Mouse (Mus musculus) c-Kit-positive CD71-positive TER-119-positive erythroid progenitor cells, embryonic 14.5 days (primary cell): ENCODE results near the gene Pdxdc1.
"Not testable (repeated sequence)": the region's sequence is repeated elsewhere in the genome, so short reads cannot be mapped to it uniquely, and the experiment has no call there.

Experiments
- DNase-seq: peaks from one replicate; pipeline ENCODE4 v3.0.0-alpha.2; 2013; ENCODE audit warnings: low spot score

The Pdxdc1 gene

DNA sequence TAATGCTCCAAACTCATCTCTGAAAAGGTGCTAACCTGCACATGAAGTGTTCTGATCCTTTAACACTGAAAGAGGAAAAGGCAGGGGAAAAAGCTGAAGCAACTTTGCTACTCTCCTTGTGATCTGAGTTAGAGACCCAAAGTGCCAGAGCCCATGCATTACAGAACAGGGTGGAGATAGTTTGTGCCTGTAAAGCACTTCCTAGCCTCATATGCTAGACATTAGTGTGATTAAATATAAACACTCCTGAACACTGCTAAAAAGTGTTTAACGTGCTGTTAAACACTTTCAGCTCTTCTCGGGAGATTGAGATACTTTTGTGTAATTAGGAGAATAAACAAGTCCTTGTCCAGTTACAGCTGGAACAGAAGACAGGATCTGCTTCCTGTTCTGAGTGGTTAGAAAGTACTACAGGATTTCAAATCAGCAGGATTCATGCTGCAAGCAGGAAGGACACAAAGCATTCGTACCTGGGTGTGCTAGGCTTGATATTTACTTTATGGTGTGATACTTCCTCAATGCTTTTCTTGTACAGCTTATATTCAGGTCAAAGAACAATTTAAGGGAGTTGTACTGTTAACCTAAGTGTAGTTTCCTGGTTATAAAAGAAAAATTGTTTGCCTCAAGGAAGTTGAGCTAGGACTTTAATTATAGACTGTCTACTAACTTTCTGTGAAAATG is 19.7 kb downstream of the Pdxdc1 start:
- no peak for DNase-seq

DNA sequence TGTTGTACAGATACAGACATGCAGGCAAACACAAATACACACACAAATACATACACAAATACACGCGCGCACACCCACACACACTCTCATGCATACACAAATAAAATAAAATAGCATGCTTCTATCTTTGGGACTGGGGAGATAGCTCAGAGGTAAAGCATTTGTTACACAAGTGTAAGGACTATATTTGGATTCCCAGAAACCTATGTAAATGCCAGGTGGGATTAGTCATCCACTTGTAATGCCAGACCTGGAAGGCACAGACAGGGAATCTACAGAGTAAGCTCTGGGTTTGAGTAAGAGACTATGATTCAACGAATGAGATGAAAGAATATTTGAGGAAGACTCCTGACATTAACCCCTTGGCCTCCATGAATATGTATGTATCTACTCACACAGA is 27.4 kb downstream of the Pdxdc1 start:
- DNase-seq: no peak

DNA sequence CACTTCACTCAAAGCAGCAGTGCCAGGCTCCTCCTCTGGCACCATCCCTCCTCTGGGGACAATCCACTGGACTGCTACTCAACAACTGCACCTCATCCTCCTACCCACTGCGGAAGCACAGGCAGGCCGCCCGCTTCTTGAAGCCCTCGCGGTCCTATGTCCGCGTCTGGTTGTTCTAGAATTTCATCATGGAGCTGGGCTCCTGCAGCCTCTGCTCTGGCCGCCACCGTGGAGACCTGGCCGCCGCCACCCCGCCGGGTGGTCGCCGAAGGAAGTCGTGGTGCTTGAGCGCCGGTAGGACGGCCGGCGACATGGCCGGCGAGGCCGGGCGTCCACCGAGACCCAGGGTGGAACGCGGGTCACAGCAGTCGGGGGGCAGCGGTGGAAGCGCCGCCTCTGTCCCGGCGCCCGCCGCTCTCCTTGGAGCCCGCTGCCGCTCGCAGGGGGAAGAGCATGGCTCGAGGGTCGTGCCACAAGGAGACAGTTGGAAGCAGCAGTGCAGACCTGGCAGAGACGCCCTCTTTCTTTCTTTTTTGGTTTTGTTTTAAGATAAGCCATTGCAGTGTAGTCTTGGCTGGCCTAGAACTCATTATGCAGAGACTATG is 34.9 kb downstream of the Pdxdc1 start:
- no peak for DNase-seq

DNA sequence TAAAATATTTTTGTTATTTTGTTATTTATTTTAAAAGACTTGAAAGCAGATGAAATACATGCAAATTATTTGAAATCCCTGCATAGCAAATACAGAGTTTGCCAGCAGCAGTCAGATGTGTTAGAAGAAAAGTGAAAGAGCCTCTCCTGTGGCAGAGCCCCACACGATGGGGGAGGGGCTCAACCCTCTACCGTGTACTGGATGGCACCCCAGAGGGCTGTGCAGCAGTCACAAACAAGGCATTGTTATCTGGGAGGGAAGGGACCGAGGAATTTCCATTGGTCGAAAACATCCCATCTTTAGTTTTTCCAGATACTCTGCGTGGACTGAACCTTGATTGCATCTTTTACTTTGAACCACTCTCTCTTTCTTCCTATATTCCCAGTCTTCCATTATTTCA is 35.5 kb downstream of the Pdxdc1 start:
- not testable (repeated sequence) for DNase-seq

DNA sequence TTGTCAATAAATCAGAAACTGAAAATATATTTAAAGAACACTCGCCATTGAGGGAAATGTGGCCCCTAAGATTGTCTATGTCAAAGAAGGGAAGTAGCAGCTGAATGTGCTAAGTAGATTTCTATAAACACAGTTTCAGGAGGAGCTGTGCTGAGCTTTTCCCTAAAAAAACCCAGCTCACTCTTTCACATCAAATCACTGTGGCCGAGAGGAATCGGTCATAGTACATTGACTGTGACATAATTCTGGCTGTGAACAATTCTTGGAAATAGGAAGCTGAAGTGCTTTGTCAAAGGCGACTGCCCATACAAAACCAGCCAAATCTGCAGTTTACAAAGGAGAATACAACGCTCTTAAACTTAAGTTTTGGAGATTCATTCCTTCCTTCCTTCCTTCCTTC is 36.3 kb downstream of the Pdxdc1 start:
- no peak for DNase-seq

DNA sequence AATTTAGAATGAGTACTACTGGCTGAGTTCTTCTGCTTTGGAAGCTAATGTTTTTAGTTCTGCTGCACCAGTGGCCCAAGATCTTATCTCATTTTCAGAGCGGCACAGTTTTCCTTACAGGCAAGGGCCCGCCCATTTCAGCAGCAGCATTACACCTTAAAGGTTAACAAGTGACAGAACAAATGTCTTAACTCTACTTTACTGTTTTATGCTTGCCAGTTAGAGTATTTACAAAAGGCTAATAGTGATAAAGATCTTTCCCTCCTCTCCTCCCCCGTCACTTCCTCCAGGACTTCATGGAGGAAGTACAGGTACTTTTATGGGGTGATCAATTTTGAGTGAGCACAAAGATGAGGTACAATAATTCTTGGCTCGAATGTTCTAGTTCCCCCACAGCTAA is 36.9 kb downstream of the Pdxdc1 start:
- no peak for DNase-seq

DNA sequence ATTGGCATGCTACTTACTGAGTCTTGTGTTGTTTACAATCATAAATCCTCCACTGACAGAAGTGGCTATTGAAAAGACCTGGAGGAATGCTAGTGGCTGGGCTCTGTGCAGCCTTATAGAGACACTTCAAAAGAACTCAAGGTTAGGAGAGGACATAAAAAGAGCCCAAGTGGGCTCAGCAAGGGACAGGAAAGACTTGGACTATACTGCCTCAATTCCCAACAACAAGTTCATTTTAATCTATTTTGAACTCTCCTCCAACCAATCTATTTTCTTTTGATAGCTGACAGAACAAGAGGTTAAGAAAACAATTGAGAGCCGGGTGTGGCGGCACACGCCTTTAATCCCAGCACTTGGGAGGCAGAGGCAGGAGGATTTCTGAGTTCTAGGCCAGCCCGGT is 49.0 kb downstream of the Pdxdc1 start:
- DNase-seq: no peak

DNA sequence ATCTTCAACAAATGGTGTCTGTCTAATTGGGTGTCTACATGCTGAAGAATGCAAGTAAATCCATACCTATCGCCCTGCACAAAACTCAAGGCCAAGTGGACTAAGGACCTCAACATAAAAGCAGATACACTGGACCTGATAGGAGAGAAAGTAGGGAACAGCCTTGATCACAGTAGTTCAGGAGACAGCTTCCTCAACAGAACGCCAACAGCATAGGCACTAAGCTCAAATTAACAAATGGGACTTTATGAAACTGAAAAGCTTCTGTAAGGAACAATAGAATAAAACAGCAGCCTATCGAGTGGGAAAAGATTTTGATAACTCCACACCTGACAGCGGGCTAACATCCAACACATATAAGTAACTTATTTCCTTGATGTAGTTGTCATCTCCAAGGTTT is 51.5 kb downstream of the Pdxdc1 start:
- DNase-seq: no peak

DNA sequence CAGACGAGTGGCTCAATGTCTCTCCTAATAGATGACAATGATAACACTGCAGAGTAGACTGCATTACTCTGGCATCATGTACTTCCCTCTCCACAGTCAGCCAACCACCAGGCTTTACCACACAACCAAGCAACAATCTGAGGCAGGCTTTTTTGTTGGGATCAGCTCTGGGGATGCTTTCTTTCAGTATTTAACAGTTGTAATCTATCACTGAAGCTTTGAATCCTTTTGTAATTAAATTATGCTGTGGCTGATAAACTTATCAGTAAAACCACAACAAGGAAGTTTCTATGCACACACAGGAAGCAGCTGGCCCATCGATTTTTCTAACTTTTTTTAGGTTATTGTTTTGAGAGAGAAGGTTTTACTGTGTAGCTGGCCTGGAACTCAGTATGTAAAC is 54.6 kb downstream of the Pdxdc1 start:
- DNase-seq: no peak

DNA sequence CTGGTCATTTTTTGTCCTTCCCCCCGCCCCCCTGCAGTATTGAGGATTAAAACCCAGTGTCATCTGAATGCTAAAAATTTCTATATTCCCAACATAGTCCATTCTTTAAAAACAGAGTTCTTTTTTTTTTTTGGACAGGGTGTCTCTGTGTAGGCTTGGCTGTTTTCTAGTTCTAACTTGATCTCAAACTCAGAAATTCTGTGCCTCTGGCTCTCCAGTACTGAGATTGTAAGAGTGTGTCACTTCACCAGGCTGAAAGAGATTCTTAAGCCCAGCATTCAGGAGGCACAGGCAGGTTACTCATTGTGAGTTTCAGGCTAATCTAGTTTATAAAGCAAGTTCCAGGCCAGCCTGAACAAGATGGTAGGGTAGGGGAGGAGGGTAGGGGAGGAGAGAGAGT is 56.3 kb downstream of the Pdxdc1 start:
- no peak for DNase-seq

DNA sequence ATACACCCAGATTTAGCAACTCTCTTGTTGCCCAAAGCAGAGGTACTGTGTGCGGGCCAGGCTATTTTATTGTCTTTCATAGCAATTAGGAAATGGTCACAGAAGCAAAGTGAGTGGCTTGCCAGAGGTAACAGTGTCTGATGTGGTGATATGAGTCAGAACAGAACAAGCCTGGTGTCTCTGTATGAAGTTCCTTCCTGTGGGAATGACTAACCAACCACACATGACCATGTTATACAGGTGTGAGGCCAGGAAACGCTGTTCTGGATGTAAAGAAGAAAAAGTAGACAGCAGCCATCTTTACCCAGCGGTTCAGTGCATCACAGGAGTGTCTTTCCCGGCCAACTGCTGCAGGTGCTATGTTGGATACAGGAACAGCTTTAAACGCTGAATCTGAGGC is 57.9 kb downstream of the Pdxdc1 start:
- DNase-seq: no peak

DNA sequence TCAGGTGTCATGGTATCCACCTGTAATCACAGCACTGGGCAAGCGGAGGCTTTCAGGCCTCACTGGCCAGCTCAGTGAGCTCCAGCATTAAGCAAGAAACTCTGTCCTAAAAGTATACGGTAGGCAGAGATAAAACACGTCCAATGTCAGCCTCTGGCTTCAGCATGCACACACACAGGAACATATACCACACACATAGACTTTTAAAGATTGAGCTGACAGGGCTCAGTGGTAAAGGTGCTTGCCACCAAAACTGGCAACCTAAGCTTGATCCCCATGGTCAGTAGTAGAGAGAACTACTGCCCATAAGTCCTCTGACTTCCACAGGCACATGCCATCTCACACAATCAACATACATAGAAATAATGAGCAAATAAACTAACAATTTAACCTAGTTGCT is 62.0 kb downstream of the Pdxdc1 start:
- no peak for DNase-seq

DNA sequence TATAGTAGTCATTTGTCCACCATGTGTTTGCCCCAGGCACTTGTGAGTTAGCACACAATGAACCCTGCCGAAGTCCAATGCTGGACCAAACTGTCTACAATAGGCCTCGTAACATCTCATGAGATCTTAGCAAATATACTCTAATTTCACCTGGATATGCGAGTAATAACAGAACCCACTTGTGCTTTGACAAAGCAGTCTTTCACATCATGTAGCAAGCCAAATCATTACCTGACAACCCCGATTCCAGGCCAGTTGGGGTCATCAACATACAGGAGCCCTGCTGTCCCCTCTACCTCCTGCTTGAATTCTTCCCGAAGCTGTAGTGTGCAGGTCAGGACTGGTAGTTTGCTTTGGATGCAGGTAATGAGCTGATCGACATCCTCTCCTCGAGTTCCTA is 62.9 kb downstream of the Pdxdc1 start:
- no peak for DNase-seq

DNA sequence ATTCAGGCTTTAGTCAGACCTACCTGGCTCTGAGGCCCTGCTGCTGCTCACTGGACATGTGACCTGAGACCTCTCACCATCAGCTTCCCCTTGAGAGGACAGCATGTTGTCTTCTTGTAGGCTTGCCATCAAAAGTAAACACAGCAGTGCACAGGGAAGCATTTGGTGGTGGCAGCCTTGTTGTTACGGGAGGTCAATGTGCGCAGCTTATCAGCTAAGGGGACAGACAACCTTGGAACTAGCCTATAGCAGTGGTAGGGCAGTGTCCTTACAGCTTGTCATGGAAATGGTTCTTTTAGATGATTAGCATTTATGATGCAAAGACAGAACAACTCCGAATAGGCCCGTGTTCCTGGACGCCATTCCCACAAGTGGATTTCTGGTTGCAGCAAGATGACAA is 68.5 kb downstream of the Pdxdc1 start:
- DNase-seq: no peak

DNA sequence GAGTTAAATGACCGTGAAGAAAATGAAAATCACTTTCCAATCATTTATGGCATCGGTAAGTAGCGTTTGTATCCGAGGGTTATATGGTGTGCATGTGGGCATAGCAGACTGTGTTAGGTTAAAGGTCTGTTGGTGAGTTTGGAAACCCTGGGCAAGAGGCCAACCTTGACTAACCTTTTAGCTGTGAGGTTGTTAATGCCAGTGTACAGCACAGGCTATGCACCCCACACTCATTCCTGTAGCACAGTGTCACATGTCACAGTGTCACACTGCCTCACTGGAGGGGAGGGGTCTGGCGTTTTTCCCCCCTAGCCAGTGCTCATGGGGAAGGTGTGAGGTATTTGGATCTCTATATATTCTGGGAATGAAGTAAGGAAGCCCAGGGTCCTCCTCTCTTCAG is 71.3 kb downstream of the Pdxdc1 start:
- DNase-seq: no peak

DNA sequence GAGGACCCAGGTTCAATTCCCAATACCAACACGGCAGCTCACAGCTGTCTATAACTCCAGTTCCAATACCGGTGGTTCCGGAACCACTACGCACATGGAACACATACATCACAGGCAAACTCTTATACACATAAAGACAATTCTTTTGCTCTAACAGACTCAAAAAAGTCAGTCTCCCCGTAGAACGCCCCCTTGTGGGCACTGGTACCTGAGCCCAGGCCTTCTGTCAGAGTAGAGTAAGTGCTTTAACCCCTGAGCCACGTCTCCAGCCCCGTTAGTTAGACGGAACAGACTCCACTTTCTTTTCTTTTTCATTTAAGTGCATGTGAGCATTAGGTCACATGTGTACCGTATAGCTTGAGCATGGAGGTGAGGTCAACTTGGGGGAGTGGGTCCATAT is 72.5 kb downstream of the Pdxdc1 start:
- DNase-seq: no peak

DNA sequence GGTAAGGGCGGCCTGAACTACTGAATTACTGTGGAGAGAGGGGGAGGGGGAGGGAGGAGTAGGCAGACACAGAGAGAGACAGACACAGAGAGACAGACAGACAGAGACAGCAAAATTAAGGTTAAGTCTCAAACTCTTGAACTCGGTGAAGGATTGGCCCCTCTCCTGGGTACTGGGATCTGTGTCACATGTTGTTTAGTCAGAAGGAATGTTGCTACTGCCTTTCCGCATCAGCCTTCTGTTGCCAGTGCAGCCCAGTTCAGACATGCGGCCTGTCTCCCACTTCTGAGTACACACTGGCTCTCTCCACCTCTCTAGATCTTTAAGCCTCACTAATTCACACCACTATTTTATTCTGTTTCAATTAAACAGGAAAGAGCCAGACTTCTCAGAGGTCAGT is 76.4 kb downstream of the Pdxdc1 start:
- DNase-seq: no peak

DNA sequence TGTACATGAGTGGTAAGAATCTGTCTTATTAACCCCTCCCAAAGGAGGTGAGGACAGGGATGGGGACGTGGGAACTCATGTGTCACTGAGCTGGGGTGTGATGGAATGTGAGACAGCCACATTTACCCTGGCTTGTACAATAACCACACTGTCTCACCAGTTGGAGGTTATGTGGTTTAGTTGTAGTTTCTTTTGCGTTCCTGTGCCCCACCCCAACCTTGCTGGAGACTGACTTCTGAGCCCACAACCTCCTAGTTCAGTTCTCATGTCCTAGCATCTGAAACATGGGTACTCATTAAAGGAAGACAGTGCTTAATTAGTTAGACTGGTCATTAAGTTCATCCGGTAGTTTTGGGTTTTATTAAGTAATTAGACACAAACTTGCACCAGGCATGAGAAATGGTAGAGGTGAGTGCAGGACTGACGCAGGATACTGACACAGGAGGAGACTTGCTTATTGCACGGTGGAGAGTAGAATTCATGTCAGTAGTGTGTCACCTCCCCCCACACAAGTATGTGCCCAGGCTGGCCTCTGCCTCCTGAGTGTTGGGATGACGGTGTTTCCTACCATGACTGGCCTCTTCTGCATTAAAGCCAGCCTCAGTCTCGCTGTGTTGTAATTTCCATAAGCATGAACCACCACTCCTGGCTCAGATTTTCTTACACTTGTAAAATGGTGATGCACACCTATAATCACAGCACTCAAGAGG is 77.0 kb downstream of the Pdxdc1 start:
- no peak for DNase-seq

DNA sequence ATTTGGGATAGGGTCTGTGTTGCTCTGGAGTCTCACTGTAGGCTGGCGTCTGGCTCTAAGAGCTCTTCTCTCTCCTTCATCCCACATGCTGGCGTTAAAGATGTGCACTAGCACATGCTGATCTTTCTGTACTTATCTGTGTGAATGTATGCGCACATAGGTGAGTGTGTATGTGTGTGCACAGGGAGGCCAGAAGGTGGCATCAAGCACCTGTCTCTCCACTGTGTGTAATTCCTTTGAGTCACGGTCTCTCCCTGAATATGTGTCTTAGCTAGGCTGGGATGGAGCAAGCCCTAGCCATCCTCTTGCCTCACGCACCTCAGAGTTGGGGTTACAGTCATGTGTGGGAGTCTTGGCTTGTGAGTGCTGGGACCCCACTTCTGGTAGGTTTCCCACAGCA is 82.2 kb downstream of the Pdxdc1 start:
- no peak for DNase-seq

DNA sequence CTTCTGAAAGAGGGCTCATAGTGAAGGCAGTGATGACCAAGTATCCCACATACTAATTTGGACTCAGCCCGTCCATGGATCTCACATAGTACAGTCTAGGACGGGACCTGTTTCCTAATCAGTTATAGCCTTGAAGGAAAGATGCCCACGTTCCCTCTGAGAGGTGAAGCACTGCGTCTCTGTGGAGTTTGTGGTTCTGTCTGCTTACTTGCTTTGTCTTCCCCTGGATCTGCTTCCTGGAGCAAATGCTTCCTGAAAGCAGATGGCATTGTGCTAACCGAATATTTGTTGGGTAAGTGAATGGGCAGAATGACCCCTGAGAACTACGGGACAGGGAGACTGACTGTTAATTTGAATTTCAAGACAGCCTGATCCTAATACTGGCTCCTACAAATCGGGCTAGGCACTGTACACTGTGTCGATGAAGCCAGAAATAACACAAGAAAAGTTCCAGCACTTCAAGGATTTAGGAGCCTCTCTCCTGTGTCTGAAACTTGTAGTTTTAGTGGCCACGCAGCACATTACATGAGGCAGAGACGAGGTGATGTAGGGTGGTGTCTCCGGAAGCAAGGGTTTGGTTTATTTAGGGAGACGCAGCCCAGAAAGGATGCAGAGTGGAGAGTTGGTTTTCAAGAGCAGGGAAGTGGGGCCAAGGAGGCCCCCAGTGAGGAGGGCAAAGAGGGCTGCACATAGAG is 83.0 kb downstream of the Pdxdc1 start:
- DNase-seq: no peak

DNA sequence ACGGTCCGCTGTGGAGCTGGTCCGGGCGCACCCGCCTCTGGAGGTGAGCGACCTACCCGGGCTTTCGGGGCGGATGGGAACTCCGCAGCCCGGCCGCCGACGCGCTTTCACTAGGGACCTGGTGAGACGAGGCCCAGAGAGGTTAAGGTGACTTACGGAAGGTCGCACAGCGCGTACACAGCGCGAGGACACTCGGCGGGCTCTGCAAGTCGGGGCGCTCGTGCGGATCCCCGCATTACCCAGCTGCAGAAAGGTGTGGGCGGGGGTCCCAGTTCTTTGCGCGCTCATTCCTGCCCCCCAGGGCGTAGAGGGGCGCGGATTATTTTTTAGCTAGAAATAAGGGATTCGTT is 83.6 kb downstream of the Pdxdc1 start:
- DNase-seq: no peak

DNA sequence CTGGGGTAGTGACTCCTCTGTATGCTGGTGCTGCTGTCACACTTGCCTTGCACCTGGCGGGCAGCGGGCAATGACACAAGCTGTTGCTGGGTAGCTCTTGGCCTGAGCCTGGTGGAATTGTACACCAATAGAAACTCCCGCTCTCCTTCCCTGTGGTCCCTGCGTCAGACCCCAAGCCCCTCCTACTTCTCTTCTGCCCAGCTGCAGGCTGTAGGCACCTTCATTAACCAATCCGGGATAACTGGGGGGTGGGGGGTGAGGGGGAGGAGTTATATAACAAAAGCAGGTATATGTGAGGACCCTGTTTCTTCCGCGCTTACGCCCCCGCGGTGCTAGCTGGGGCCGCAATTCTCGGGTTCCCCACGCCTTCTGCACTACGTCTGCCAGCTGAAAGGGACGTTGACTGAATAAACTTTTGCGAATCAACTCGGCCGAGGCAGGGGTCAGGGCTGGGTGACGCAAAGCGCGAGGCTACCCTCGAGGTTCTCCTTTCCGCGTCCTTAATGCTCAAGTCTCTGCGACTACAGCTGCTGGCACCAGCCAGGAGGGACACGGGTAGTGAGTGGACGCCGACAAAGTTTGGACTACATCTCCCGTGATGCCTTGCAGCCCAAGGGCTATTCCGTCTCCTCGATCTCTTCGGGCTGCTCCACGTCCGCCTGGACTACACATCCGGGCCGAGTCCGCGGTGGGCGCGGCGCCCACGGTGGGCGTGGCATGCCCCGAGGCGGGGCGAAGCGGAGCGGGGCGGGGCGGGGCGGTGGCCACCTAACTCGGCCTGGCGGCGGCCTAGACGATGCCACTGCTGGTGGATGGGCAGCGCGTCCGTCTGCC is 84.2 kb downstream of the Pdxdc1 start, which contains the start of gene Ntan1:
TSS of gene Ntan1 (plus strand) at position 286 of the 834 bp plus-strand sequence.
- DNase-seq: peak; percentile 86
